Mouse (Mus musculus): ENCODE measurements at regions not wholly inside any gene's neighbourhood (a gene's known extent, or its start where the extent isn't known, plus 50 kb on each side); places are given as distances from the start of the nearest gene placed in this dataset.

- H3K4me3 ChIP-seq (ENCODE audit: low read depth, low read length), result no peak overlapping the region
- no peaks in the 10 kb centered on the region for H3K4me1 ChIP-seq (replicated peaks; ENCODE audit: control insufficient read depth, insufficient read depth, low read length)
- H3K27me3 ChIP-seq (ENCODE audit: control insufficient read depth, insufficient read depth, low read length), result no peaks in the 10 kb centered on the region
- H3K4me2 ChIP-seq (ENCODE audit: low read depth, low read length, severe bottlenecking), result no peak overlapping the region
- no peak overlapping the region for H3K9ac ChIP-seq (ENCODE audit: low read length)
- ATAC-seq (replicated peaks; ENCODE audit: low FRiP score) (no peak), DNase-seq (ENCODE audit: low spot score) (no peak)
- H3K27ac ChIP-seq (ENCODE audit: low read depth, low read length), result no peak overlapping the region
- no peaks in the 10 kb centered on the region for H3K9me3 ChIP-seq (ENCODE audit: control insufficient read depth, low read length)
- 86% methylated on average over 5 of the region's 5 CpGs for WGBS
- no peaks in the 10 kb centered on the region for H3K36me3 ChIP-seq (ENCODE audit: control insufficient read depth, insufficient read depth, low read length)
These were observed 122.0 kb upstream of the Klf3 start for GRCm38 (mm10) chr5:64681161-64681560.

- Histone ChIP-seq H3K9ac (ENCODE audit: low read length) (no peak overlapping the region), H3K4me1 (replicated peaks; ENCODE audit: control insufficient read depth, insufficient read depth, low read length) (no peaks in the 10 kb centered on the region), H3K27ac (ENCODE audit: low read depth, low read length) (no peak overlapping the region), H3K9me3 (ENCODE audit: control insufficient read depth, low read length) (no peaks in the 10 kb centered on the region), H3K27me3 (ENCODE audit: control insufficient read depth, insufficient read depth, low read length) (no peaks in the 10 kb centered on the region), H3K4me3 (ENCODE audit: low read depth, low read length) (no peak overlapping the region), H3K4me2 (ENCODE audit: low read depth, low read length, severe bottlenecking) (no peak overlapping the region), H3K36me3 (ENCODE audit: control insufficient read depth, insufficient read depth, low read length) (no peaks in the 10 kb centered on the region)
- 90% methylated on average over 7 of the region's 7 CpGs for WGBS
- ATAC-seq (replicated peaks; ENCODE audit: low FRiP score), result no peak
- DNase-seq (ENCODE audit: low spot score), result no peak
These were observed 120.8 kb upstream of the Klf3 start for GRCm38 (mm10) chr5:64682326-64682845.

- H3K9ac ChIP-seq (ENCODE audit: low read length), result no peak overlapping the region
- 91% methylated on average over 4 of the region's 4 CpGs for WGBS
These were observed 119.8 kb upstream of the Klf3 start for GRCm38 (mm10) chr5:64683419-64683818.

GRCm38 (mm10) chr5:64684275-64684674 is 118.9 kb upstream of the Klf3 start:
- no peaks in the 10 kb centered on the region for H3K9me3 ChIP-seq (ENCODE audit: control insufficient read depth, low read length)
- ATAC-seq (replicated peaks; ENCODE audit: low FRiP score), result no peak
- WGBS, result 90% methylated on average over 5 of the region's 5 CpGs

More at GRCm38 (mm10) chr5:64683419-64683818, 119.8 kb upstream of the Klf3 start:
- no peaks in the 10 kb centered on the region for H3K4me1 ChIP-seq (replicated peaks; ENCODE audit: control insufficient read depth, insufficient read depth, low read length)
- ATAC-seq (replicated peaks; ENCODE audit: low FRiP score) (no peak), DNase-seq (ENCODE audit: low spot score) (no peak)
- H3K4me2 ChIP-seq (ENCODE audit: low read depth, low read length, severe bottlenecking), result no peak overlapping the region
- no peak overlapping the region for H3K4me3 ChIP-seq (ENCODE audit: low read depth, low read length)
- H3K27me3 ChIP-seq (ENCODE audit: control insufficient read depth, insufficient read depth, low read length), result no peaks in the 10 kb centered on the region
- H3K27ac ChIP-seq (ENCODE audit: low read depth, low read length), result no peak overlapping the region
- no peaks in the 10 kb centered on the region for H3K9me3 ChIP-seq (ENCODE audit: control insufficient read depth, low read length)
- H3K36me3 ChIP-seq (ENCODE audit: control insufficient read depth, insufficient read depth, low read length), result no peaks in the 10 kb centered on the region

GRCm38 (mm10) chr5:64690148-64690547 is 113.0 kb upstream of the Klf3 start:
- WGBS, result 91% methylated on average over 7 of the region's 7 CpGs

More at GRCm38 (mm10) chr5:64684275-64684674, 118.9 kb upstream of the Klf3 start:
- H3K9ac ChIP-seq (ENCODE audit: low read length), result no peak overlapping the region
- no peak overlapping the region for H3K4me3 ChIP-seq (ENCODE audit: low read depth, low read length)
- H3K4me1 ChIP-seq (replicated peaks; ENCODE audit: control insufficient read depth, insufficient read depth, low read length), result no peaks in the 10 kb centered on the region
- H3K4me2 ChIP-seq (ENCODE audit: low read depth, low read length, severe bottlenecking), result no peak overlapping the region
- no peak overlapping the region for H3K27ac ChIP-seq (ENCODE audit: low read depth, low read length)
- H3K36me3 ChIP-seq (ENCODE audit: control insufficient read depth, insufficient read depth, low read length), result no peaks in the 10 kb centered on the region
- H3K27me3 ChIP-seq (ENCODE audit: control insufficient read depth, insufficient read depth, low read length), result no peaks in the 10 kb centered on the region
- no peak for DNase-seq (ENCODE audit: low spot score)

GRCm38 (mm10) chr5:64691406-64692100 is 111.6 kb upstream of the Klf3 start:
- ATAC-seq (replicated peaks; ENCODE audit: low FRiP score) (no peak), DNase-seq (ENCODE audit: low spot score) (no peak)
- no peaks in the 10 kb centered on the region for H3K9me3 ChIP-seq (ENCODE audit: control insufficient read depth, low read length)
- no peaks in the 10 kb centered on the region; the same call in 1 of the 2 replicates for H3K4me1 ChIP-seq (replicated peaks; ENCODE audit: control insufficient read depth, insufficient read depth, low read length)
- H3K27ac ChIP-seq (ENCODE audit: low read depth, low read length), result no peak overlapping the region
- H3K4me3 ChIP-seq (ENCODE audit: low read depth, low read length), result no peak overlapping the region
- 91% methylated on average over 8 of the region's 8 CpGs for WGBS
- no peak overlapping the region for H3K9ac ChIP-seq (ENCODE audit: low read length)
- H3K36me3 ChIP-seq (ENCODE audit: control insufficient read depth, insufficient read depth, low read length), result no peaks in the 10 kb centered on the region
- no peaks in the 10 kb centered on the region for H3K27me3 ChIP-seq (ENCODE audit: control insufficient read depth, insufficient read depth, low read length)
- no peak overlapping the region for H3K4me2 ChIP-seq (ENCODE audit: low read depth, low read length, severe bottlenecking)

More at GRCm38 (mm10) chr5:64690148-64690547, 113.0 kb upstream of the Klf3 start:
- Histone ChIP-seq H3K27ac (ENCODE audit: low read depth, low read length) (no peak overlapping the region), H3K9me3 (ENCODE audit: control insufficient read depth, low read length) (no peaks in the 10 kb centered on the region), H3K4me1 (replicated peaks; ENCODE audit: control insufficient read depth, insufficient read depth, low read length) (no peaks in the 10 kb centered on the region; the same call in 1 of the 2 replicates), H3K27me3 (ENCODE audit: control insufficient read depth, insufficient read depth, low read length) (no peaks in the 10 kb centered on the region), H3K4me2 (ENCODE audit: low read depth, low read length, severe bottlenecking) (no peak overlapping the region), H3K9ac (ENCODE audit: low read length) (no peak overlapping the region), H3K4me3 (ENCODE audit: low read depth, low read length) (no peak overlapping the region), H3K36me3 (ENCODE audit: control insufficient read depth, insufficient read depth, low read length) (no peaks in the 10 kb centered on the region)
- no peak for DNase-seq (ENCODE audit: low spot score)
- no peak for ATAC-seq (replicated peaks; ENCODE audit: low FRiP score)

- WGBS, result 93% methylated on average over 11 of the region's 11 CpGs
These were observed 110.9 kb upstream of the Klf3 start for GRCm38 (mm10) chr5:64692335-64692734.

GRCm38 (mm10) chr5:64693616-64694015 is 109.6 kb upstream of the Klf3 start:
- no peak overlapping the region for H3K4me2 ChIP-seq (ENCODE audit: low read depth, low read length, severe bottlenecking)
- no peaks in the 10 kb centered on the region for H3K9me3 ChIP-seq (ENCODE audit: control insufficient read depth, low read length)
- H3K4me1 ChIP-seq (replicated peaks; ENCODE audit: control insufficient read depth, insufficient read depth, low read length), result no peaks in the 10 kb centered on the region; the same call in 1 of the 2 replicates
- H3K9ac ChIP-seq (ENCODE audit: low read length), result no peak overlapping the region
- no peaks in the 10 kb centered on the region for H3K36me3 ChIP-seq (ENCODE audit: control insufficient read depth, insufficient read depth, low read length)
- no peaks in the 10 kb centered on the region for H3K27me3 ChIP-seq (ENCODE audit: control insufficient read depth, insufficient read depth, low read length)
- no peak overlapping the region for H3K27ac ChIP-seq (ENCODE audit: low read depth, low read length)
- H3K4me3 ChIP-seq (ENCODE audit: low read depth, low read length), result no peak overlapping the region
- no peak for ATAC-seq (replicated peaks; ENCODE audit: low FRiP score)
- WGBS, result 84% methylated on average over 8 of the region's 8 CpGs
- DNase-seq (ENCODE audit: low spot score), result no peak

More at GRCm38 (mm10) chr5:64692335-64692734, 110.9 kb upstream of the Klf3 start:
- H3K27me3 ChIP-seq (ENCODE audit: control insufficient read depth, insufficient read depth, low read length), result no peaks in the 10 kb centered on the region
- no peak overlapping the region for H3K9ac ChIP-seq (ENCODE audit: low read length)
- H3K4me3 ChIP-seq (ENCODE audit: low read depth, low read length), result no peak overlapping the region
- H3K4me1 ChIP-seq (replicated peaks; ENCODE audit: control insufficient read depth, insufficient read depth, low read length), result no peaks in the 10 kb centered on the region; the same call in 1 of the 2 replicates
- H3K27ac ChIP-seq (ENCODE audit: low read depth, low read length), result no peak overlapping the region
- ATAC-seq (replicated peaks; ENCODE audit: low FRiP score) (no peak), DNase-seq (ENCODE audit: low spot score) (no peak)
- no peaks in the 10 kb centered on the region for H3K36me3 ChIP-seq (ENCODE audit: control insufficient read depth, insufficient read depth, low read length)
- H3K9me3 ChIP-seq (ENCODE audit: control insufficient read depth, low read length), result no peaks in the 10 kb centered on the region
- no peak overlapping the region for H3K4me2 ChIP-seq (ENCODE audit: low read depth, low read length, severe bottlenecking)

GRCm38 (mm10) chr5:64694606-64695005 is 108.6 kb upstream of the Klf3 start:
- no peaks in the 10 kb centered on the region for H3K9me3 ChIP-seq (ENCODE audit: control insufficient read depth, low read length)
- no peak overlapping the region for H3K27ac ChIP-seq (ENCODE audit: low read depth, low read length)
- H3K4me2 ChIP-seq (ENCODE audit: low read depth, low read length, severe bottlenecking), result no peak overlapping the region
- H3K4me3 ChIP-seq (ENCODE audit: low read depth, low read length), result no peak overlapping the region
- 38% methylated on average over 8 of the region's 8 CpGs for WGBS
- no peaks in the 10 kb centered on the region; the same call in 1 of the 2 replicates for H3K4me1 ChIP-seq (replicated peaks; ENCODE audit: control insufficient read depth, insufficient read depth, low read length)
- H3K27me3 ChIP-seq (ENCODE audit: control insufficient read depth, insufficient read depth, low read length), result no peaks in the 10 kb centered on the region
- DNase-seq (ENCODE audit: low spot score) (no peak), ATAC-seq (replicated peaks; ENCODE audit: low FRiP score) (no peak)
- H3K36me3 ChIP-seq (ENCODE audit: control insufficient read depth, insufficient read depth, low read length), result no peaks in the 10 kb centered on the region
- no peak overlapping the region for H3K9ac ChIP-seq (ENCODE audit: low read length)

Measured in forebrain, embryonic 11.5 days (tissue).